Mouse (Mus musculus) brain, embryonic 14.5 days (tissue): ENCODE data around the gene Zcchc17.

Experiments
- CTCF ChIP-seq: fragments of 200-500 bp; IDR thresholded peaks from 2 replicates; pipeline ENCODE4 v1.5.1; 2012; ENCODE audit warnings: inconsistent platforms, mild to moderate bottlenecking, moderate library complexity, borderline replicate concordance; ENCODE audit not compliant: insufficient read depth, insufficient read length; ENCODE audit errors: extremely low read depth
- POLR2A ChIP-seq: fragments of 200-500 bp; IDR thresholded peaks from 2 replicates; pipeline ENCODE4 v1.6.1; 2012; ENCODE audit warnings: mild to moderate bottlenecking, inconsistent platforms, borderline replicate concordance; ENCODE audit not compliant: poor library complexity, insufficient read depth, insufficient read length, severe bottlenecking; ENCODE audit errors: extremely low read depth

DNA sequence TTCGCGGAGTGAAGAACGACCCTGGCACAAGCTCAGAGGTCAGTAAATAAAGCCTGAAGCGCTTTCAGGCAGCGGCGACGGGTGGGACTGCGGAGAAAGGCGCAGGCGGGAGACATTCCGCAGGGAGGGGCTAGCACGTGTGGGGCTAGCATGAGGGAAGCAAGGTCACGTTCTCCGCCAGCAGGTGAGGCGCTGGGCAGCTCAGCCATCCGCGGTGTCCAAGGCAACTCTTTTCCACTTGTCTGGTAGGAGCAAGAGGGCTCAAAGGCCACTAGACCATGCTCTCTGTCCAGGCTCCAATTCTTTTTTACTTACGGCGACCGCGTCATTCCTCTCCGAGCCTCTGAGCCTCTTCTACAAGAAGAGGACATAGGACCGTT, 51.9 kb downstream of the Zcchc17 start:
- TF ChIP-seq CTCF = no peak
- TF ChIP-seq POLR2A = no peak
